Mouse (Mus musculus) urinary bladder, adult 2 months (tissue): ENCODE measurements around the gene Zscan26. TPM values are rescaled to one million over a fixed set of nuclear protein-coding genes. Genes with fewer than 3 reads are reported as not detected.
"Not testable (repeated sequence)": the region's sequence is repeated elsewhere in the genome, so short reads cannot be mapped to it uniquely, and the experiment has no call there.

Source experiments
- DNase-seq: peaks from one replicate; pipeline ENCODE4 v3.0.0; 2022; ENCODE audit warnings: low spot score
- polyA plus RNA-seq: library from polyadenylated mRNA; depleted of rRNA; stranded (reverse); fragments of >200 nt; gene quantifications from 2 replicates; pipeline ENCODE4 v1.2.3, GENCODE M21; 2012; rRNA removed

Zscan26 gene
- 69.8 and 74.6 TPM in 2 replicates for polyA plus RNA-seq

DNA sequence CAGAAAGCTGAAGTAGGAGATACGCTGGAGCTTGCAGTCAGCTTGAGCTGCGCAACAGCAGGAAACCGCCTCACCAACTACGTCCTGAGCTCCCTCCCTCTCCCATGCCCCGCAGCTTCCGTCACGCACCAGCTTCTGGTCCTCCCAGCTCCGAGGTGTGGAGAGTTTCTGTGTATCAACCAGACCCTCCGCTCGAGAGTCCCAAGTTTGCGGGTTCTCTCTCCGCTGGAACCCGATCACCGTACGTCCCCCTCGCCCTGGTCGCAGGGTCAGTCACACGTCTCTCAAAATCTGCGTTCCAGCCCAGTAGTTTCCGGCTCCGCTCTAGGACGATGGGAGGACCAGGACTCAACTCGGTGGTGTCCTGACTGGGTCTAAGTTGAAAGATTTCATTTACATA, at the start of gene Zscan26:
Gene Zscan26 (minus strand): TSS at position 282 of the 400 bp plus-strand sequence.
- peak; percentile 76 for DNase-seq

- no peak for DNase-seq
Measured at GRCm38 (mm10) chr13:21502296-21502695, 48.8 kb upstream of the Zscan26 start.

GRCm38 (mm10) chr13:21501182-21501581, 47.7 kb upstream of the Zscan26 start, which contains the start of gene Gm11273:
Gene Gm11273 (minus strand): TSS chr13:21501418.
- DNase-seq, result not testable (repeated sequence)

- no peak for DNase-seq
Measured at GRCm38 (mm10) chr13:21495080-21495479, 41.5 kb upstream of the Zscan26 start, which contains the start of gene AK157302. Gene AK157302 (plus strand): TSS chr13:21495223.

DNA sequence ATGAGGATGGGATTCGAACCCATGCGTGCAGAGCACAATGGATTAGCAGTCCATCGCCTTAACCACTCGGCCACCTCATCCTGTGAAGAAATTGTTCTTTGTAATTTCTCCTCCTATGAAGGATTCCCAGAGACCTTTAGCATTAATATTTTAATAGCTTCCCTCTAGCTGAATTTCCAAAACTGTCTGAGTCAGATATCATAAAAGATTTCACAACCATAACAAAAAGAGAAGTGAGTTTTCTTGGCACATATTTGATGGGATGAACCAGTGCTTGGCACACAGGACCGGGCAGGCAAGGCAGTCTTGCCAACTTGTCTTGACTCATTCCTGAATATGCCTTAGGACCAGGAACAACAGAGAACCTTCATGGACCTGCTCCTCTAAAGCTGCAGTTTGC, 39.3 kb upstream of the Zscan26 start:
- DNase-seq, result no peak

- no peak for DNase-seq
Measured at GRCm38 (mm10) chr13:21486881-21487280, 33.4 kb upstream of the Zscan26 start.

DNA sequence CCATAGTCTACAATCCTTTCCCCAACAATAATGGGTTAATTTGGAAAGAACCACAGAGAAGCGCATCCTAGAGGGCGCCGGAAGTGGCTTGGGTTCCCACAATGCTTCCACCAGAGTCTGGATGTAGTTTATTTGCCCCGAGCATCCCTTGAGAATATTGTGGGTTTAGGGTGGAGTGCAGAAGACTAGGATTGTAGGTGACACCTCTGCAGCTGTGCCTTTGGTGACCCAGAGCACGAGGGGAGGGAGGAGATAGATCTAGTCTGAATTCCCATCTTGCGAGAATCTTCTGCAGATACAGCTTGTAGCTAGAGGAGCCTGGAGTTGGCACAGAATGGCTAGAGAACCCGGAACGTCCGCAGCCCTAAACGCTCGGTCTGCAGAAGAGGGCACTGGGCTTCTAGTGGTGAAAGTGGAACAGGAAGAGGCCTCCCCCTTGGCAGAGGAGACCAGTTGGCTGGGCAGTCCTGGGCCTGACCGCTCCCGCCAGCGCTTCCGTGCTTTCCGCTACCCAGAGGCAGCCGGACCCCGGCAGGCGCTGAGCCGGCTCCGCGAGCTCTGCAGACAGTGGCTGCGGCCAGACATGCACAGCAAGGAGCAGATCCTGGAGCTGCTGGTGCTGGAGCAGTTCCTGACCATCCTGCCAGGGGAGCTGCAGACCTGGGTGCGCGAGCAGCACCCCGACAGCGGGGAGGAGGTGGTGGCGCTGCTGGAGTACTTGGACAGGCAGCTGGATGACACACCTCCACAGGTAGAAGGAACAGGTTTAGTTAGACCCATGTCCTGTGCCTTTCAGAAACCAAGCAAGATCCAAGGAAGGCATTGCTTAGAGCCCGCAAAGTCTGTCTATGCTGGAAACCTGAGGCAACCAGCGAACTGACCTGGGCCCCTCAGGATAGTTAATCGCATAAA, 25.5 kb upstream of the Zscan26 start, which contains the start of the genes Zkscan4 and Gm10065:
Gene Zkscan4 (plus strand): TSS at position 149 of the 912 bp plus-strand sequence.
Gene Gm10065 (minus strand): TSS at position 683 of the 912 bp plus-strand sequence.
- peak; percentile 32 for DNase-seq

DNA sequence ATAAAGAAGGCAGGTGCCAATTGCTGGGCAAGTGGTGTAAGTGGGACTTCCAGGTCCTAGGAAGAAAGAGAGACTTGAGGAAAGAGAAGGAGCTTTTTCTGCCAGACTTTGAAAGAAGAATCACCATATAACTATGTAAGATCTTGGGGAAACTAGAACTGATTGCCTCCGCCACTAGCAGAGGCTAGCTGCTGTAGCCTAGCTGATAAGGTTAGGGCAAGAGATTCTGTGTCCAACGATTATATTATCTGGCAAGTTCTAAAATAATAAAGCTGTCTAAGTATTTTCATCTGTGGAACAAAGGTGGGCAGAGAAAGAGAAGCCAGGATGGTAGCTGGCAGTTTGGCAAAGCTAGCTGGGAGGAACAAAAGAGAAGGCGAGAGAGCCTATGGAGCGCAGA, 18.9 kb upstream of the Zscan26 start:
- DNase-seq, result no peak

DNA sequence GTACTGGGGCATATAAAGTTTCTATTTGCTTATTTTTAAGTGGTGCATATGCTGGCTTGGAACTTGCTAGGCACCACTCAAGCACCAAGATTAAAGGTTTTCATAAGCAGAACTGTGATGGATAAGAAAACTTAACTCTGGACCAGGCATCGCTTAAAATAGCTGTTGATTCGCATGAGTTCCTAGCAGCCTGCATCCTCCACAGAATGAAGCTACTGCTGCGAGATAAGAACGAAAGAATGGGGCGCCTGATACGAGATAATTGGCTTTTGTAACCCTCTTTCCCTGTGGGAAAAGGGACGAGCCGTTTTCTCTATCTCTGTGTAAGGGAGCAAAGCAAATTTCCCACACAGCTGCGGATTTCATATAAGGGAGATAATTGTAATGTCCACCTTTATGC, 15.6 kb upstream of the Zscan26 start:
- DNase-seq, result no peak

DNA sequence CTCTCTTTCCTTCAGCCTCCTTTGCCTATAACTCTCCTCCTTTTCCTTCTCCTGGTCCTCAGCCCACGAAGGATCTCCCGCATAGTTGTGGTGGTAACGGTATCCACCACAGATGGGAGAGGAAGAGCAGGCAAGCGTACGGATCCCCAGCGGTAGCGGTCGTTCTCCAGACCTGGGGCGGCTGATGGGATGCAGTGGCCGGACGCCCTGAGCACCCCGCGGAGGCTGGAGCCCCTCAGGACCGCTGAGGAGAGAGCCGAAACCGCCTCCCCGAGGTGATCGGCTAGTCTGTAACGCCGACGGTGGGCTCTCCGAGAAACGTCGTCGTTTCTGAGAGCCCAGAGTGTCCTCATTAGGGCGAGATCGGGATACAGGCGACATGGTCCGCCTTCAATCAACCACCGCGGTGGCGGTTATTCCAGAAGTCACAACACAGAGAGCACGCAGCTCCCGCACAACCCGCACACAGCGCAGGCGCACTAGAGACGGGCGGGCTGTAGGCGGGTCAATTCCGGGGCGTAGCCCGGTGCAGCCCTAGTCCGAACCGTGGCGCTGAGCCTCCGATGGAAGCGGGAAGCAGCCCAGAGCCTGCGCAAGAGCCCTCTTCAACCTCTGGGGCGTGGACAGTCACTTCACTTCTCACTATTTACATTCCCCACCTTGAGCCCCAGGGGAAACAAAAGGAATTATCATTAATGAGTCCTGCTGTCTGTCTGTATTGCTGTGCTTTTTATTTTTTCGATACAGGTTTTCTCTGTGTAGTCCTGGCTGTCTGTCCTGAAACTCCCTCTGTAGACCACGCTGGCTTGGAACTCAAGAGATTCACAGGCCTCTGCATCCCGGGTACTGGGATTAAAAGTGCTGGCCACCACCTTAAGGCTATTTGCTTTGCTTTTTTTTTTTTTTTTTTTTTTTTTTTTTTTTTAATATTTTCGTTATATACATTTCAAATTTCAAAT, 14.8 kb upstream of the Zscan26 start, which contains the start of gene Nkapl:
Gene Nkapl (minus strand): TSS at position 449 of the 959 bp plus-strand sequence.
- peak; percentile 75 for DNase-seq

GRCm38 (mm10) chr13:21467336-21467735, 13.8 kb upstream of the Zscan26 start:
- no peak for DNase-seq

- DNase-seq, result not testable (repeated sequence)
Measured at GRCm38 (mm10) chr13:21462516-21462915, 9.0 kb upstream of the Zscan26 start.

DNA sequence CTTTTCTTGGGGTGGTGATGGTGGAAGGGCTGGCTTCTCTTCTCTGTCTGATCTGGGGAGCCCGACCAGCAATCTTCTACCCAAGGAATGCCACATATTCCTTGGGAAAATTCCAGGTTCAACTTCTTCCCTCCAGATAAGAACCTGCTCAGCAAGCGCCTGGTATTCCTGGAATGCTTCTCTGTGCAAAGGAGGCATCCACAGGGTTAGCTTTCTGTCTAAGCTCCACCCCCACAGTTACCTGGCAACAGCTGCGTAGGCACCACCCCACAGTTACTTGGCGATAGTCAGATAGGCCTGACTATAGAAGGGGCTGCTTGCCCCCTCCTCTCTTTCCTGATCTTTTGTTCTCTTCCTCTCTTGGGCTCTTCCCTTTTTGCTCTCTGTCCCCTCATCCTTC, 2.8 kb upstream of the Zscan26 start:
- DNase-seq, result no peak

DNA sequence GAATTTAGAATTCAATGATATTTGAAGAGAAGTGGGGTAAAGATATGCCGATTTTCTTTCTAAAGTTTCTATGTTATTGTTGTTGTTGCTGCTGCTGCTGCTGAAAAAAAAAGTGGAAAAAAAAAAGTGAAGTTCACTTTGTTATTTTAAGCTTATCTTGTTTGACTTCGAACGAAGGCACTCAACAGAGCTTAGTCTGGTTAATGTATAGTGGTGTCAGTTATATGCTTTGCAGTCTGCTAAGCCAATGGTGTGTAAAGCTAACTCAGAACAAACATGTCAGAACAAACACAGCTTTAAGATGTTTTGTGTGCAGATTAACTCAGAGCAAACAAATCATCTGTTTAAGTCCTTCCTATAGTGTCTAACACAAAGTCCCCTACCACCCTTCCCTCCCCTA, 603 bp upstream of the Zscan26 start:
- no peak for DNase-seq

GRCm38 (mm10) chr13:21453042-21453441, 488 bp downstream of the Zscan26 start:
- DNase-seq, result no peak

DNA sequence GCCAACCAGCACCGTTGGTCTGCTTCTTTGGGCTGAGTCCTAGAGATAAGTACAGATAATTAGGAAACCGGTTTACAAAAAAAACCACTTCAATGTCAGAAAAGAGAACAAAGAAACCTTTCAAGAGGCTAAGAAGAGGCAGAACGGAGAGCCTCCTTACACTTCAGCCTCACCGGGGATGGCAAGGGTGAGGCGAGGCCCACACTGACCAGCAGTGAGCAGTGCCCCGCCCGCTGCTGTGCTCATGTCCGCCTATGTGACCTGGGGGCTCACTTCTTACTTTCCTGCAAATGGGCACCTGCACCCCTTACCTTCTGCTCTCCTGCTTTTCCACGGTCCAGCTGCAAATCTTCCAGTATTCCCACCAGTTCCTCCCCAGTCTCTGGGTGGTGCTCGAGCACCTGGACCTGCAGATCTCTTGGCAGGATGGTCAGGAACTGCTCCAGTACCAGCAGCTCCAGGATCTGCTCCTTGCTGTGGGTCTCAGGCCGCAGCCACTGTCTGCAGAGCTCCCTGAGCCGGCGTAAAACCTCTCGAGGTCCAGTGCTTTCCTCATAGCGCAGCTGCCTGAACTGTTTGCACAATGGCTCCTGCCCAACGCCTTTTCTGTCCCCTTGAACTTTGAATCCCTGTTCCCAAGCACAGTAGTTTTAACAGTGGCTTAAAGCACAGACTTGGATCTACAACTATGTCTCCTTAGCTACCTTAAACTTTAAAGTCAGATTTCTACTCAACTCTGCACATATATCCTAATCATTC, 5.5 kb downstream of the Zscan26 start:
- DNase-seq, result no peak

DNA sequence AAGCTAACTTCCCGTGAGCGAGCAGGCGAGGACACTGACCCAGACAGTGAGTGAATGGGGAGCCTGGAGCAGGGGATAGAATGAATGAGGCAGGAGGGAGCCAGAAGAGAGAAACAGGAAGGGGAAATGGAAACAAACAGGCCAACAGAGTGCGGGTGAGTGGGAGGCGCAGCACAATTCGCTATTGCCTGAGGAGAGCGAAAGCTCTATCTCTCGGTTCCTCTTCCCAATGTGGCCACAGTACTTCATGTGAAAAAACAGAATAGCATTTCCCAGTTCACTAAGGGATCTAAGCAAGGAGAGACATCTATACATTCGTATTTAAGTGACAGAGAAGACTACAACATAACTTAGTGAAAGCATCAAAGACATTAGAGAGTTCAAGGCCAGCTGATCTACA, 6.7 kb downstream of the Zscan26 start:
- DNase-seq, result no peak

- no peak for DNase-seq
Measured at GRCm38 (mm10) chr13:21441207-21441572, 12.3 kb downstream of the Zscan26 start.

DNA sequence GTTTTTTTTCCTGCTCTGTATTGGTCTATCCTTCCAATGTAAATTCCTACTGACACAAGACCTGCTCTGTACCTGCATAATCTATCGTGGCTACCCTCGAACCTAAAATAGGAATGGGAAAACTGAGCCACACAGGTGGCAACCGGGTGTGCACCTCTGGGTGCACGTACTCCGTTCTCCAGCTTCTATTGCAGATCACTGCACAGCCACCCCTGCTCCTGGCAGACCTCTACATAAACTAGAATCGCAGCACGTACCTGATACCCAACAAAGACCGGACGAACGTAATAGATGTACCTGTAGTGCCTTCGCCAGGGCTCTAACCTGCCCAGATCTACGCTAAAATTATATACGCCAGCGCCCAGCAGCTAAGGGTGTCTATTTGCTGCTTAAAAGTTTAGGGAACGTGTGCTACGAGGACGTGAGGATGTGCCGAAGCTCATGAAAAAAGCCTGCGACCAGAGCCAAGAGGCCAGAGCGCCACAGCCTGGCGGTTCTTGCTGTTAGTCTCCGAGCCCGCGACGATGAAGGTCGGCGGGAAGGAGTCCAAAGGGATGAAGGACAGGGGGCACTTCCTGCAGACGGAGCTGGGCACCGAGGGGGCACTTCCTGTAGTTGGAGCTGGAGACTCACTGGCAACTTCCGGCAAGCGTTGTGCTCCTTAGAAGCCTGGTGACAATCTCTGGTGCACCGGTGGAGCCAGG, 12.9 kb downstream of the Zscan26 start, which contains the start of gene Pgbd1:
Gene Pgbd1 (minus strand): TSS at position 556 of the 704 bp plus-strand sequence.
- peak; percentile 38 for DNase-seq

DNA sequence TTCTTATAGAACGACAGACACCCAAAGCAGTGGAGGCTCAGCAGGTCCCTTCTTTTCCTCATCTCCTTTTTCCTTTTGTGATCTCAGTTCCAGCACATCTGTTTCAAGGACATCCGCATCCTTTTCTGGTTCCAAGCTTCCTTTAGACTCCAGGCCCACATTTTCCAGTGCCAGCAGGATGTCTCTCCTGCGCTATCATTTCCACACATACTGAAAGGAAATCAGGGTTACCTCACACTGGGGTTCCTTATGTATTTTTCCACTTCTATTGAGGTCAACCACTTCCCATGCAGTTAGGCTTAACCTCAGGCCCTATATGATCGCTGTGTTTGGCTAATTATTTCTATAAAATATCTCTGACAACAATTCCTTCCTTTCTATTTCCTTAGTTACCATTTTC, 18.1 kb downstream of the Zscan26 start:
- DNase-seq, result no peak
